Mouse (Mus musculus) liver, postnatal 0 days (tissue): ENCODE data around the gene Zfp428.

ENCODE experiments used
- CTCF ChIP-seq: sonication (generic); IDR thresholded peaks from 2 replicates; pipeline ENCODE4 v1.5.1; 2016; ENCODE audit warnings: antibody characterized with exemption, low read depth
- EP300 ChIP-seq: IDR thresholded peaks from 2 replicates; pipeline ENCODE4 v1.6.1; 2016; ENCODE audit warnings: antibody characterized with exemption, low read depth, mild to moderate bottlenecking

- TF ChIP-seq CTCF (no peak), EP300 (no peak)
Measured at GRCm38 (mm10) chr7:24519130-24519529, 12.3 kb downstream of the Zfp428 start.
